In genomic region chr8:64152899-64153891, GRCm38 (mm10) we compare ENCODE assay signal across 13 mouse cellular contexts. TPM values are rescaled to one million over a fixed set of nuclear protein-coding genes. Genes with fewer than 3 reads are reported as not detected.
A peak's percentile ranks its signal among the peaks of the same experiment; 100 is the strongest.
DNase-seq lines count a peak whose midpoint lies in the region; ATAC-seq and TF ChIP-seq lines count a peak whose summit lies in the region.
"Had no signal": no experiment of that assay in that cellular context is flagged by ENCODE, and none has a peak within 500 bp of the region (broad histone marks: within the 10 kb centered on the region; RNA-seq: fewer than 3 reads in every experiment).

No protein-coding gene starts in this region.

- no peak overlapping the region for H3K4me3 ChIP-seq in neural tube, embryonic 11.5 days (ENCODE audit: low read depth, low read length)
- no peak overlapping the region for H3K4me3 ChIP-seq in forebrain, embryonic 14.5 days (ENCODE audit: low read depth, low read length)
- H3K4me3 ChIP-seq in midbrain, embryonic 10.5 days, result no peak overlapping the region
- H3K4me3 ChIP-seq in gastrocnemius, adult 2 months, result no peak overlapping the region

- peak; percentile 17 for DNase-seq in neural tube, embryonic 11.5 days (ENCODE audit: low spot score)
- DNase-seq in neural tube, embryonic 10.5 days (ENCODE audit: extremely low spot score, low spot score), result no peak
- peak; percentile 65 for DNase-seq in forebrain, embryonic 14.5 days (ENCODE audit: low spot score)
- peak; percentile 21 for DNase-seq in midbrain, embryonic 10.5 days (ENCODE audit: low spot score)
- peak; percentile 47 for DNase-seq in retina, embryonic 14.5 days (ENCODE audit: low spot score)
- DNase-seq in gastrocnemius, adult 2 months, result no peak
- no peak for DNase-seq in thymus, postnatal 10 days (ENCODE audit: low spot score in 2 of 2)
- no peak for DNase-seq in adrenal gland, adult 18-20 months (ENCODE audit: low spot score in 2 of 2)
- DNase-seq: adrenal gland, postnatal 25 days; kidney, postnatal 25 days had no signal

- H3K9ac ChIP-seq in neural tube, embryonic 11.5 days (ENCODE audit: low read length), result no peak overlapping the region
- H3K9ac ChIP-seq in forebrain, embryonic 14.5 days (ENCODE audit: low read length), result no peak overlapping the region

- TF ChIP-seq CTCF in gastrocnemius, adult 2 months (IDR thresholded peaks at IDR 0.05), result no peak

- no peaks in the 10 kb centered on the region for H3K36me3 ChIP-seq in neural tube, embryonic 11.5 days (ENCODE audit: control insufficient read depth, insufficient read depth, low read length)
- H3K36me3 ChIP-seq in forebrain, embryonic 14.5 days (ENCODE audit: control insufficient read depth, insufficient read depth, low read length), result no peaks in the 10 kb centered on the region
- H3K36me3 ChIP-seq in midbrain, embryonic 10.5 days, result no peaks in the 10 kb centered on the region

- intact Hi-C loops in gastrocnemius, adult 2 months (cut with DNase I), result no loop called here

- H3K4me2 ChIP-seq in neural tube, embryonic 11.5 days (ENCODE audit: low read depth), result no peak overlapping the region
- peak overlapping the region; percentile 6; the same call in 1 of the 2 replicates for H3K4me2 ChIP-seq in forebrain, embryonic 14.5 days (ENCODE audit: low read length)

- WGBS in neural tube, embryonic 11.5 days, result 37% methylated on average over 9 of the region's 9 CpGs
- 32% methylated on average over 9 of the region's 9 CpGs for WGBS in forebrain, embryonic 14.5 days
- WGBS in midbrain, embryonic 10.5 days, result 45% methylated on average over 9 of the region's 9 CpGs

- H3K27me3 ChIP-seq in neural tube, embryonic 11.5 days (ENCODE audit: control insufficient read depth, insufficient read depth, low read length), result no peaks in the 10 kb centered on the region
- H3K27me3 ChIP-seq in forebrain, embryonic 14.5 days (replicated peaks; ENCODE audit: control insufficient read depth, insufficient read depth, low read length), result no peaks in the 10 kb centered on the region
- H3K27me3 ChIP-seq in midbrain, embryonic 10.5 days (ENCODE audit: low read depth, poor library complexity, severe bottlenecking), result no peaks in the 10 kb centered on the region
- H3K27me3 ChIP-seq: CH12.LX had no signal

- no peaks in the 10 kb centered on the region; the same call in 1 of the 2 replicates for H3K4me1 ChIP-seq in neural tube, embryonic 11.5 days (ENCODE audit: control insufficient read depth, insufficient read depth, low read length)
- H3K4me1 ChIP-seq in forebrain, embryonic 14.5 days (ENCODE audit: control insufficient read depth, insufficient read depth, low read length), result peaks cover 3% of the 10 kb centered on the region; the same call in 1 of the 2 replicates
- peaks cover 13% of the 10 kb centered on the region for H3K4me1 ChIP-seq in midbrain, embryonic 10.5 days

- ATAC-seq in neural tube, embryonic 11.5 days (ENCODE audit: insufficient read depth, low FRiP score, low TSS enrichment), result peak; percentile 77
- peak; percentile 91 for ATAC-seq in forebrain, embryonic 14.5 days

- no peak overlapping the region for H3K27ac ChIP-seq in neural tube, embryonic 11.5 days (ENCODE audit: low read depth, low read length)
- no peak overlapping the region; the same call in 1 of the 2 replicates for H3K27ac ChIP-seq in forebrain, embryonic 14.5 days (ENCODE audit: low read depth, low read length)
- H3K27ac ChIP-seq in midbrain, embryonic 10.5 days (replicated peaks), result peak overlapping the region; percentile 49; the same call in 1 of the 2 replicates
- H3K27ac ChIP-seq in gastrocnemius, adult 2 months, result no peak overlapping the region

- no peaks in the 10 kb centered on the region for H3K9me3 ChIP-seq in neural tube, embryonic 11.5 days (ENCODE audit: control insufficient read depth, low read length)
- H3K9me3 ChIP-seq in forebrain, embryonic 14.5 days (replicated peaks; ENCODE audit: control insufficient read depth, low read length), result no peaks in the 10 kb centered on the region
- no peaks in the 10 kb centered on the region for H3K9me3 ChIP-seq in midbrain, embryonic 10.5 days (replicated peaks)

RNA-seq across cellular contexts. Expression of gene Tll1, which starts 52.9 kb away (rescaled TPM):
- polyA plus RNA-seq in neural tube, embryonic 11.5 days (2014; fragmentation: Nextera tagmentation; extraction: Ambion mirVana), result 2.0 and 2.2 TPM in 2 replicates
- polyA plus RNA-seq in forebrain, embryonic 14.5 days (2014; fragmentation: Nextera tagmentation; extraction: Ambion mirVana), result 0.93 and 1.5 TPM in 2 replicates
- 0.69 and 1.0 TPM in 2 replicates for polyA plus RNA-seq in midbrain, embryonic 10.5 days (2016; fragmentation: Nextera tagmentation; extraction: Ambion mirVana)
- under 1 TPM; 0.43 to 0.70 TPM for total RNA-seq in gastrocnemius, adult 2 months (2021)
- total RNA-seq in adrenal gland, adult 18-20 months (2021), result 1 to 10 TPM; 2.4 to 3.3 TPM
- total RNA-seq: CH12.LX; common myeloid progenitor, adult 5-6 weeks; megakaryocyte progenitor cell, adult 5-6 weeks had no signal

Comparison
In these comparisons a context has a peak if more than half of its experiments do, and no peak if none do; other contexts are left out.
1. DNase-seq: peak in neural tube, embryonic 11.5 days (single experiment), forebrain, embryonic 14.5 days (single experiment), midbrain, embryonic 10.5 days (single experiment) and retina, embryonic 14.5 days (single experiment); none in neural tube, embryonic 10.5 days (single experiment), gastrocnemius, adult 2 months (single experiment), thymus, postnatal 10 days (0 of 2) and adrenal gland, adult 18-20 months (0 of 2).